Mouse (Mus musculus): ENCODE measurements around the gene Gm28048.

Gene Gm28048

DNA sequence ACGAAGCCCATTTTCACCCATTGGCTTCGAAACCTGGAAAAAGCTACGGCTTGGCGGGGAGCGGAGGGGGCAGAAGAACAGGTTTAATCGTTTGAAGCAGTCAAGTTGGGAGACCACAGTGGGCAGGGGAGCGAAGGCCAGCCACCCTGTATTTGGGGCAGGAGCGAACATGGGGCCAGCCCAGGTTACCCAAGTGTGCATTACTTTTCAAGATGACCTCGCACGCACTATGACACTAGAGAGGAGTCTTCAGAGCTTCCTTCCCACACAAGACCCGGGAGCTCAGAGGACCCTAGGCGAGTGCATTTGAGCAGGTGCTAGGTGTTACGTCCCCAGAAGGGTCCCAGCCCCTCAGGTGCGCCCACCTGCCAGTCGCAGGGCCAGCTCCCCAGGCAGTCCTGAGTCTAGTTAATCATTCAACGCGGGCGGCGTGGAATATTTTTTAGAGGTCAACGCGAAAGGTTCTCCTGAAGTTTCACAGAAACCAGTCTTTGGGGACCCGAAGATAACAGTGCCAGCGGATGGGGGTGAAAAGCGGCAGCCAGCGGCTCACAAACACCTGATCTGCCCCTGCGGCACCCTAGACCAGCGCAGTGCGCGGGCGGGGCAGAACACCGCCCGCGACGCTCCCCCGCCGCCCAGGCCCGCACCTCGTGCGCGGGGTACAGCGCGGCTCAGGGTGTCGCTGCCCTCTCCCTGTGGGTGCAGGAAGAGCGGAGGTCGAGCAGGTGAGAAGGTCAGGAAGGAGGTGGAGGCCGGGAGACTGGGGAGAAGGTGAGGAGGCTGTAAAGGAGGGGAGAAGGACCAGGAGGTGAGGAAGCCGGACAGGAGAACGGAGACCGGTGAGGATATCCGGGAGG lies 123.2 kb downstream of the Gm28048 start:
- no peak for DNase-seq (ENCODE audit: low read depth)

GRCm38 (mm10) chr11:22857705-22858440 lies 124.0 kb downstream of the Gm28048 start:
- DNase-seq (ENCODE audit: low read depth), result no peak

- no peak for DNase-seq (ENCODE audit: low read depth)
These were observed 124.7 kb downstream of the Gm28048 start for GRCm38 (mm10) chr11:22857106-22857704.

DNA sequence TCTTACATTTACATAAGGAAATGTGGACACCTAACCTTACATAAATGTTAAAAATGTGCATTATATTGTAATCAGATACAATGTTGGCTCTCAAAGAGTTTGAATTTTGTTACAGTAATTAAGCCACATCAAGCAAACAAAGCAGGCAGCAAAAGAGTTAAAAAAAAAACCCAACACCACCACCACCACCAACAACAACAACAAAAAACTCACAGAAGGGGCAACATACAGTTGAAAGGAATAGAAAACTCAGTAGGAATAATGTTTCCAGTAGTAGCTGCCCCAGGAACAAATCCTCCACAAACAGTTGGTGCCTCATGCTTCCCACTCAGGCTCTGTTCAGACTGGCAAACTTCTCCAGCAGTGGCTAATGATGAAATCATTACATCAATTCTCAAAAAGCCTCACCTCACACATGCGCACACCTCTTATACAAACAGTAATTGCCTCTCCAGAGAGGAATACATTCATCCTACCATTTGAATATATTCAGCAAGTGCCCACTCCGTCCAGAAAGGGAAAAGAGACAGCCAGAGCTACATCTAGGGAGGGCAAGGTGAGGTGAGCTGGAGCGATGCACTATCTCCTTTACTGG lies 125.4 kb downstream of the Gm28048 start:
- no peak for DNase-seq (ENCODE audit: low read depth)

GRCm38 (mm10) chr11:22854571-22854970 lies 127.3 kb downstream of the Gm28048 start:
- no peak for DNase-seq (ENCODE audit: low read depth)

DNA sequence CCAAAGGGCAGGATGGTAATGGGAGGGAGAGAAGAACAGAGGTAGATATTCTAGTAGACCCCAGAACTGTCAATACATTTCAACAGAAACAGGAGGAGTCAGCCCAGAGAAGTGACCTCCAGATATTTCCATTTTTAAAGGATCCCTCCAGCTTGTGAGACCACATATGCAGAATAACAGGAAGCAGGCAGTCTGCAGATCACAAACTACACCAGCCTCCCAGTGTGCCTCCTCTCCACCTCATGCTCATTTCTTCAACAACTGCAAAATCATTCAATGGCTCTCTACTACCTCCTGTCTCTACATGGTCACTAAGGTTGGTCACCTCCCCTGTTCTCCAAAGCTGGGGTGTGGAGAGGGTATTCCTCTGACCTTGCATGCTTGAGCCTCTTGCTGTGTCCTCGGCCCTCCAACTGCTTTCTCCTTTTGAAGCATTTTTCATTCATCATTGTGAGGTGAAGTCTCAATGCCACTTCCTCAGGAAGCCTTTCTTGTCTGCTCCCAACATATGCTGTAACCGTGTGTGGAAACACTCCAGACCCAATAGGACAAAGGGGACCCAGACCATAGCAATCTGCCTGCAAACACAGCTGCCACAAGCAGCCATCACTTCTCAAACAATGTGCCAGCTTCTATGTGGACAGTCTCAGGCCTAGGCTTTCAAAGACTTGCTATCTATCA lies 128.3 kb downstream of the Gm28048 start:
- no peak for DNase-seq (ENCODE audit: low read depth)

GRCm38 (mm10) chr11:22852510-22852909 lies 129.4 kb downstream of the Gm28048 start:
- no peak for DNase-seq (ENCODE audit: low read depth)

DNA sequence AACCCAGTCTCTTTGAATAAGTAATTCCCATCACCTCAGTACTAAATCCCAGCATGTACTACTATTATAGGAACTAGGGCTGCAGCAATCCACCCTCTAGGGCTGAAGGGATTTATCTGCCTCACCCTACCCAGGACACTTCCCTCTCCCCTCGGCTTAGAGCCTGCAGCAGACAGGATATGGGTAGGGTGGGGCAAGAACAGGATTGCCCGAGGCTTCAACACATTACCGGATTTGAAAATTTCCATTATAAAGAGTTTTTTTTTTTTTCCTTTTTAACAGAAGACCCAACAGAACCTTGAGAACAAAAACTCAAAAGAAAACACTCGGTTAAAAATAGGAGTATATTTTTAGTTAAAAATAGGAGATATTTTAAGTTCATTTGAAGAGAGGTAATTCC lies 130.5 kb downstream of the Gm28048 start:
- no peak for DNase-seq (ENCODE audit: low read depth)

DNA sequence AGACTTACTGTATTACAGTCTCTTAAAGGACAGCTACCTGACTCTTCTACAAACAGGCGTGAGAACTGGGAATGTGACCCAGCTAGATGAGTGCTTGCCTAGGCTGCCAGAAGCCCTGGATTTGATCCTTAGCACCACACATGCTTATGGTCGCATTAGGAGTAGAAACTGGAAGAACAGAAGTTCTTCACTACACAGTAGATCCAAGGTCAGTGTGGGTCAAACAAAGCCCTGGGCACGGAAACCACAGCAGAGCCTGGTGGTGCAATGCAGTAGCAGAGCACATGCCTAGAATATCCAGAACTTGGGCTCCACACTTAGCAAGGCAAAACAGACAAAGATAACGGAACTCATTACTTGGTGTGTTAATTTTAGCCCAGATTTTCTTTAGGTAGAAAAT lies 131.8 kb downstream of the Gm28048 start:
- no peak for DNase-seq (ENCODE audit: low read depth)

GRCm38 (mm10) chr11:22848649-22849195 lies 133.2 kb downstream of the Gm28048 start:
- no peak for DNase-seq (ENCODE audit: low read depth)

GRCm38 (mm10) chr11:22847732-22848648 lies 133.9 kb downstream of the Gm28048 start:
- DNase-seq (ENCODE audit: low read depth), result peak; percentile 81

GRCm38 (mm10) chr11:22846960-22847731 lies 134.7 kb downstream of the Gm28048 start:
- no peak for DNase-seq (ENCODE audit: low read depth)

GRCm38 (mm10) chr11:22846093-22846835 lies 135.6 kb downstream of the Gm28048 start:
- DNase-seq (ENCODE audit: low read depth), result no peak

- no peak for DNase-seq (ENCODE audit: low read depth)
These were observed 136.9 kb downstream of the Gm28048 start for GRCm38 (mm10) chr11:22844754-22845718.

GRCm38 (mm10) chr11:22839456-22839855 lies 142.4 kb downstream of the Gm28048 start:
- DNase-seq (ENCODE audit: low read depth), result no peak

GRCm38 (mm10) chr11:22838361-22838760 lies 143.5 kb downstream of the Gm28048 start:
- DNase-seq (ENCODE audit: low read depth), result no peak

GRCm38 (mm10) chr11:22836269-22836668 lies 145.6 kb downstream of the Gm28048 start:
- DNase-seq (ENCODE audit: low read depth), result no peak

DNA sequence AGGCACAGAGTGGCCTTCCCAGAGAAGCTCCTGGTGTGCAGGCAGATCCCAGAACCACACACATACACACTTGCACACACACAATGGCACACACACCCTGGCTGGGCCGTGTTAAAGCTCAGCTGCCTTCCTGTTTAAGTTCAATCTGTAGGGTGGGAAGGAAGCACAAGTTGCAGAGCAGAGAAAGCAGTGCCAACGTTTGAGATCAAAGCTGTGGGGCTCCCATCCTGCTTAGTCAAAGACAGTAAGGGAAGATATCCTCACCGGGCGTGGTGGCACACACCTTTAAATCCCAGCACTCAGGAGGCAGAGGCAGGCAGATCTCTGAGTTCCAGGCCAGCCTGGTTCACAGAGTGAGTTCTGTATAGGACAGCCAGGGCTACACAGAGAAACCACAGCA lies 149.3 kb downstream of the Gm28048 start:
- no peak for DNase-seq (ENCODE audit: low read depth)

Data from fibroblast of lung, adult 2 months (primary cell).